Mouse (Mus musculus) heart, embryonic 16.5 days (tissue): ENCODE measurements around the gene Sema6d. TPM values are rescaled to one million over a fixed set of nuclear protein-coding genes. Genes with fewer than 3 reads are reported as not detected.

ENCODE experiments used
- ATAC-seq: fragments of 200-750 bp; cut with Nextera tagmentation; replicated peaks from 2 replicates; pipeline ENCODE4 v1.8.0; 2017; ENCODE audit warnings: moderate number of reproducible peaks; ENCODE audit not compliant: insufficient read depth, low FRiP score; ENCODE audit errors: extremely low read depth
- H3K27ac ChIP-seq: fragments of 300-500 bp; sonication (generic); 2 replicates; pipeline ENCODE4 v1.5.1; 2014; ENCODE audit warnings: mild to moderate bottlenecking, low read length, control low read depth, moderate library complexity
- H3K27me3 ChIP-seq: fragments of 300-500 bp; sonication (generic); 2 replicates; pipeline ENCODE4 v1.6.1; 2014; ENCODE audit warnings: low read length, mixed read lengths; ENCODE audit not compliant: control insufficient read depth, insufficient read depth
- H3K36me3 ChIP-seq: fragments of 300-500 bp; sonication (generic); 2 replicates; pipeline ENCODE4 v1.6.1; 2014; ENCODE audit not compliant: control insufficient read depth, insufficient read depth
- H3K4me1 ChIP-seq: fragments of 300-500 bp; sonication (generic); 2 replicates; pipeline ENCODE4 v1.6.1; 2014; ENCODE audit warnings: low read length, mixed read lengths; ENCODE audit not compliant: control insufficient read depth, insufficient read depth
- H3K4me2 ChIP-seq: fragments of 300-500 bp; sonication (generic); 2 replicates; pipeline ENCODE4 v1.6.1; 2014; ENCODE audit warnings: low read depth, mild to moderate bottlenecking, control low read depth, low read length
- H3K4me3 ChIP-seq: fragments of 300-500 bp; sonication (generic); 2 replicates; pipeline ENCODE4 v1.5.1; 2014; ENCODE audit warnings: mild to moderate bottlenecking, control low read depth, low read length
- H3K9ac ChIP-seq: fragments of 300-500 bp; sonication (generic); 2 replicates; pipeline ENCODE4 v1.6.1; 2014; ENCODE audit warnings: low read length, control low read depth
- H3K9me3 ChIP-seq: fragments of 300-500 bp; sonication (generic); replicated peaks from 2 replicates; pipeline ENCODE4 v1.6.1; 2016; ENCODE audit warnings: low read length; ENCODE audit not compliant: control insufficient read depth
- WGBS: fragments of 180-500 bp; shearing (Covaris S2); extraction: QIAGEN DNeasy Blood & Tissue Kit; methylation state at CpG from one replicate; pipeline ENCODE4 v1.1.7; 2014; 5-methylcytosine and 5-hydroxymethylcytosine counted together
- polyA plus RNA-seq: library from polyadenylated mRNA; unstranded; fragments of >200 nt; fragmentation: Nextera tagmentation; extraction: Ambion mirVana; gene quantifications from 2 replicates; pipeline ENCODE4 v1.2.1, GENCODE M21; 2015

The Sema6d gene
- polyA plus RNA-seq, 1 experiment from 2014 or later: 17.8 TPM

GRCm38 (mm10) chr2:124511826-124512225 is 422.1 kb downstream of the Sema6d start:
- Histone ChIP-seq H3K36me3 (no peaks in the 10 kb centered on the region), H3K4me2 (no peak overlapping the region), H3K27me3 (no peaks in the 10 kb centered on the region), H3K4me1 (no peaks in the 10 kb centered on the region), H3K9me3 (no peaks in the 10 kb centered on the region), H3K27ac (no peak overlapping the region), H3K4me3 (no peak overlapping the region), H3K9ac (no peak overlapping the region)
- 85% methylated on average over 10 of the region's 10 CpGs for WGBS
- no peak for ATAC-seq

- ATAC-seq: no peak
- 45% methylated on average over 3 of the region's 3 CpGs for WGBS
- no peaks in the 10 kb centered on the region for H3K4me1 ChIP-seq
- H3K36me3 ChIP-seq: no peaks in the 10 kb centered on the region
- H3K9me3 ChIP-seq: no peaks in the 10 kb centered on the region
- no peak overlapping the region for H3K9ac ChIP-seq
- H3K27me3 ChIP-seq: no peaks in the 10 kb centered on the region
- H3K4me3 ChIP-seq: no peak overlapping the region
- no peak overlapping the region for H3K27ac ChIP-seq
- no peak overlapping the region for H3K4me2 ChIP-seq
These were observed 432.7 kb downstream of the Sema6d start for GRCm38 (mm10) chr2:124522426-124522825.

GRCm38 (mm10) chr2:124523667-124524066 is 433.9 kb downstream of the Sema6d start:
- no peaks in the 10 kb centered on the region for H3K4me1 ChIP-seq
- no peaks in the 10 kb centered on the region for H3K27me3 ChIP-seq
- no peak for ATAC-seq
- no peaks in the 10 kb centered on the region for H3K9me3 ChIP-seq
- no peak overlapping the region for H3K4me2 ChIP-seq
- H3K27ac ChIP-seq: no peak overlapping the region
- WGBS: 86% methylated on average over 6 of the region's 6 CpGs
- H3K4me3 ChIP-seq: no peak overlapping the region
- no peak overlapping the region for H3K9ac ChIP-seq
- H3K36me3 ChIP-seq: no peaks in the 10 kb centered on the region

- Histone ChIP-seq H3K4me1 (no peaks in the 10 kb centered on the region), H3K27ac (no peak overlapping the region), H3K9ac (no peak overlapping the region), H3K4me3 (no peak overlapping the region), H3K27me3 (no peaks in the 10 kb centered on the region), H3K4me2 (no peak overlapping the region), H3K9me3 (no peaks in the 10 kb centered on the region), H3K36me3 (no peaks in the 10 kb centered on the region)
- WGBS: 74% methylated on average over 3 of the region's 3 CpGs
- no peak for ATAC-seq
These were observed 434.4 kb downstream of the Sema6d start for GRCm38 (mm10) chr2:124524167-124524566.

GRCm38 (mm10) chr2:124527641-124528040 is 437.9 kb downstream of the Sema6d start:
- Histone ChIP-seq H3K27ac (no peak overlapping the region), H3K9ac (no peak overlapping the region), H3K4me3 (no peak overlapping the region), H3K4me1 (no peaks in the 10 kb centered on the region), H3K36me3 (no peaks in the 10 kb centered on the region), H3K4me2 (no peak overlapping the region), H3K27me3 (no peaks in the 10 kb centered on the region), H3K9me3 (no peaks in the 10 kb centered on the region)
- ATAC-seq: no peak
- 86% methylated on average over 3 of the region's 3 CpGs for WGBS

GRCm38 (mm10) chr2:124530441-124530840 is 440.7 kb downstream of the Sema6d start:
- ATAC-seq: no peak
- Histone ChIP-seq H3K4me1 (no peaks in the 10 kb centered on the region), H3K36me3 (no peaks in the 10 kb centered on the region), H3K9me3 (no peaks in the 10 kb centered on the region), H3K4me2 (no peak overlapping the region), H3K27me3 (no peaks in the 10 kb centered on the region), H3K27ac (no peak overlapping the region), H3K9ac (no peak overlapping the region), H3K4me3 (no peak overlapping the region)
- 86% methylated on average over 2 of the region's 2 CpGs for WGBS

GRCm38 (mm10) chr2:124531062-124531461 is 441.3 kb downstream of the Sema6d start:
- WGBS: 64% methylated on average over 4 of the region's 4 CpGs
- H3K9me3 ChIP-seq: no peaks in the 10 kb centered on the region

GRCm38 (mm10) chr2:124532906-124533305 is 443.1 kb downstream of the Sema6d start:
- WGBS: 89% methylated on average over 3 of the region's 3 CpGs
- ATAC-seq: no peak
- no peak overlapping the region for H3K4me2 ChIP-seq
- H3K36me3 ChIP-seq: no peaks in the 10 kb centered on the region
- no peak overlapping the region for H3K27ac ChIP-seq
- no peaks in the 10 kb centered on the region for H3K9me3 ChIP-seq
- H3K4me3 ChIP-seq: no peak overlapping the region
- H3K4me1 ChIP-seq: no peaks in the 10 kb centered on the region
- no peaks in the 10 kb centered on the region for H3K27me3 ChIP-seq
- no peak overlapping the region for H3K9ac ChIP-seq

More at GRCm38 (mm10) chr2:124531062-124531461, 441.3 kb downstream of the Sema6d start:
- Histone ChIP-seq H3K27ac (no peak overlapping the region), H3K9ac (no peak overlapping the region), H3K4me3 (no peak overlapping the region), H3K36me3 (no peaks in the 10 kb centered on the region), H3K4me2 (no peak overlapping the region), H3K27me3 (no peaks in the 10 kb centered on the region), H3K4me1 (no peaks in the 10 kb centered on the region)
- ATAC-seq: no peak

GRCm38 (mm10) chr2:124533602-124534001 is 443.8 kb downstream of the Sema6d start:
- H3K9me3 ChIP-seq: no peaks in the 10 kb centered on the region
- no peak for ATAC-seq
- no peak overlapping the region for H3K4me3 ChIP-seq
- no peak overlapping the region for H3K9ac ChIP-seq
- H3K4me1 ChIP-seq: no peaks in the 10 kb centered on the region
- H3K27ac ChIP-seq: no peak overlapping the region
- WGBS: 51% methylated on average over 6 of the region's 6 CpGs
- H3K36me3 ChIP-seq: no peaks in the 10 kb centered on the region
- H3K27me3 ChIP-seq: no peaks in the 10 kb centered on the region
- H3K4me2 ChIP-seq: no peak overlapping the region

- no peaks in the 10 kb centered on the region for H3K9me3 ChIP-seq
- 62% methylated on average over 3 of the region's 3 CpGs for WGBS
- ATAC-seq: no peak
- H3K4me3 ChIP-seq: no peak overlapping the region
- no peak overlapping the region for H3K9ac ChIP-seq
- peaks cover 3% of the 10 kb centered on the region; the same call in 1 of the 2 replicates for H3K4me1 ChIP-seq
- H3K36me3 ChIP-seq: no peaks in the 10 kb centered on the region
- no peak overlapping the region for H3K27ac ChIP-seq
- no peaks in the 10 kb centered on the region for H3K27me3 ChIP-seq
- no peak overlapping the region for H3K4me2 ChIP-seq
These were observed 460.5 kb downstream of the Sema6d start for GRCm38 (mm10) chr2:124550315-124550714.
